Mouse (Mus musculus): ENCODE data around the gene Nox3. TPM values are rescaled to one million over a fixed set of nuclear protein-coding genes. Genes with fewer than 3 reads are reported as not detected.

The Nox3 gene
- polyA plus RNA-seq, 1 experiment from 2014 or later: not detected

- no peak for ATAC-seq (ENCODE audit: insufficient number of reproducible peaks, low FRiP score, low TSS enrichment, low read depth)
- Histone ChIP-seq H3K4me1 (no peaks in the 10 kb centered on the region), H3K9ac (no peak overlapping the region), H3K27me3 (no peaks in the 10 kb centered on the region), H3K4me2 (no peak overlapping the region), H3K36me3 (no peaks in the 10 kb centered on the region), H3K27ac (no peak overlapping the region), H3K9me3 (no peaks in the 10 kb centered on the region), H3K4me3 (no peak overlapping the region)
- 68% methylated on average over 6 of the region's 6 CpGs for WGBS
These were observed 92.9 kb downstream of the Nox3 start for GRCm38 (mm10) chr17:3602954-3603672.

GRCm38 (mm10) chr17:3598393-3598792, 97.7 kb downstream of the Nox3 start:
- 84% methylated on average over 1 of the region's 1 CpGs for WGBS
- no peak for ATAC-seq (ENCODE audit: insufficient number of reproducible peaks, low FRiP score, low TSS enrichment, low read depth)
- no peak overlapping the region for H3K9ac ChIP-seq
- no peaks in the 10 kb centered on the region for H3K9me3 ChIP-seq
- H3K36me3 ChIP-seq: no peaks in the 10 kb centered on the region
- H3K27ac ChIP-seq: no peak overlapping the region
- no peak overlapping the region for H3K4me2 ChIP-seq
- H3K27me3 ChIP-seq: no peaks in the 10 kb centered on the region
- H3K4me1 ChIP-seq: peaks cover 2% of the 10 kb centered on the region; the same call in 1 of the 2 replicates
- H3K4me3 ChIP-seq: no peak overlapping the region

GRCm38 (mm10) chr17:3597866-3598265, 98.2 kb downstream of the Nox3 start:
- 81% methylated on average over 1 of the region's 1 CpGs for WGBS
- Histone ChIP-seq H3K9me3 (no peaks in the 10 kb centered on the region), H3K4me2 (no peak overlapping the region), H3K4me3 (no peak overlapping the region), H3K36me3 (no peaks in the 10 kb centered on the region), H3K9ac (no peak overlapping the region), H3K4me1 (peaks cover 2% of the 10 kb centered on the region; the same call in 1 of the 2 replicates), H3K27me3 (no peaks in the 10 kb centered on the region), H3K27ac (no peak overlapping the region)
- no peak for ATAC-seq (ENCODE audit: insufficient number of reproducible peaks, low FRiP score, low TSS enrichment, low read depth)

GRCm38 (mm10) chr17:3597130-3597529, 98.9 kb downstream of the Nox3 start:
- Histone ChIP-seq H3K27me3 (no peaks in the 10 kb centered on the region), H3K4me2 (no peak overlapping the region), H3K27ac (peak overlapping the region; percentile 63), H3K36me3 (no peaks in the 10 kb centered on the region), H3K9ac (no peak overlapping the region), H3K4me1 (peaks cover 2% of the 10 kb centered on the region; the same call in 1 of the 2 replicates), H3K4me3 (no peak overlapping the region), H3K9me3 (no peaks in the 10 kb centered on the region)
- 45% methylated on average over 1 of the region's 1 CpGs for WGBS
- peak; percentile 76 for ATAC-seq (ENCODE audit: insufficient number of reproducible peaks, low FRiP score, low TSS enrichment, low read depth)

Other genes with a start within 250 kb of the Nox3 start
- 0.29 and 0.32 TPM in 2 replicates for gene Cldn20, start 163.7 kb downstream of the Nox3 start, polyA plus RNA-seq (2015; fragmentation: Nextera tagmentation; extraction: Ambion mirVana)
- gene Tfb1m, start 138.5 kb downstream of the Nox3 start, polyA plus RNA-seq (2015; fragmentation: Nextera tagmentation; extraction: Ambion mirVana): 14.4 and 14.8 TPM in 2 replicates